Mouse (Mus musculus): ENCODE data around the gene Inpp5a. TPM values are rescaled to one million over a fixed set of nuclear protein-coding genes. Genes with fewer than 3 reads are reported as not detected.
A peak's percentile ranks its signal among the peaks of the same experiment; 100 is the strongest.

The Inpp5a gene
- 28.1 and 34.1 TPM in 2 replicates for polyA plus RNA-seq (2014; fragmentation: Nextera tagmentation; extraction: Ambion mirVana)

GRCm38 (mm10) chr7:139388670-139389212, at the start of gene Inpp5a:
Gene Inpp5a, plus strand, starts transcription at chr7:139389109.
- WGBS = under 1% methylated on average over 34 of the region's 47 CpGs

GRCm38 (mm10) chr7:139339184-139339583, 49.7 kb upstream of the Inpp5a start:
- no peak overlapping the region for H3K9ac ChIP-seq
- no peaks in the 10 kb centered on the region for H3K4me1 ChIP-seq (replicated peaks; ENCODE audit: control insufficient read depth, insufficient read depth, low read length)
- no peak overlapping the region for H3K4me3 ChIP-seq (replicated peaks; ENCODE audit: low read length)
- no peaks in the 10 kb centered on the region for H3K36me3 ChIP-seq (replicated peaks; ENCODE audit: control insufficient read depth, insufficient read depth)
- DNase-seq (ENCODE audit: low spot score) = no peak
- H3K27ac ChIP-seq = no peak overlapping the region
- no peak overlapping the region for H3K4me2 ChIP-seq (replicated peaks)
- ATAC-seq (ENCODE audit: low FRiP score) = no peak
- no peaks in the 10 kb centered on the region for H3K27me3 ChIP-seq (ENCODE audit: control insufficient read depth, insufficient read depth, low read length)
- no peaks in the 10 kb centered on the region for H3K9me3 ChIP-seq (ENCODE audit: control insufficient read depth, low read length)
- 93% methylated on average over 3 of the region's 3 CpGs for WGBS

More at GRCm38 (mm10) chr7:139388670-139389212, at the start of gene Inpp5a:
- Histone ChIP-seq H3K4me1 (replicated peaks; ENCODE audit: control insufficient read depth, insufficient read depth, low read length) (peaks cover 35% of the 10 kb centered on the region), H3K27ac (peak within 1 kb of the TSS; percentile 78), H3K4me2 (replicated peaks) (peak within 1 kb of the TSS; percentile 73), H3K9ac (peak within 1 kb of the TSS; percentile 94), H3K27me3 (ENCODE audit: control insufficient read depth, insufficient read depth, low read length) (no peaks in the 10 kb centered on the region), H3K36me3 (replicated peaks; ENCODE audit: control insufficient read depth, insufficient read depth) (no peaks in the 10 kb centered on the region), H3K9me3 (ENCODE audit: control insufficient read depth, low read length) (no peaks in the 10 kb centered on the region), H3K4me3 (replicated peaks; ENCODE audit: low read length) (peak within 1 kb of the TSS; percentile 88)
- DNase-seq (ENCODE audit: low spot score) (peak; percentile 100), ATAC-seq (ENCODE audit: low FRiP score) (peak; percentile 98)

DNA sequence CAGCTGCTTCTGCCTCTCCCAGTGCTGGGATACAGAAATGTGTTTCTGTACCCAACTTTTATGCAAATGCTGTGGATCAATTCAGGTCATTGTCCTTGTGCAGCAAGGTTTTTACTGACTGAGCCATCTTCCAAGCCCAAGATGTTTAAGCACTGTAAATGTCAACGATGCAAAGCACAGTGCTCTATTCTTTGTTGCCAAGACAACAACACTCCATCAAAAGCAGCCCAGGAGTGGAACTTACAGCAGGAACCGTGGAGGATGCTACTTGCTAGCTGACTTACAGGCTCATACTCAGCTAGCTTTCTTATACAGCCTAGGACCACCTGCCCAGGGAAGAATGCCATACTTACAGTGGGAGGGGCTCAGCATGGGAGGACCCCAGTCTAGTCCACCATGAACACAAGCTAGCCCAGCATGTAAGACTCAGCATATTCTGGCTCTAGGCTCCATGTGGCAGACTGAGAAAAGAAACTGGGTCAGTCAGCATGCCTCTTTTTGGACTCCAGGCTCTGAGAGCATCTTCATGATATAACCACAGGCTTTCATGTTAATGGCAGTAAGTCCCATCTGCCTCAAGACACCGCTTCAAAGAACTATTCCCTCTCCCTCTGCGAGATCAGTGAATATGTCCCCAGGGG, 47.8 kb upstream of the Inpp5a start:
- no peak overlapping the region for H3K4me2 ChIP-seq (replicated peaks)

GRCm38 (mm10) chr7:139342809-139343208, 46.1 kb upstream of the Inpp5a start:
- H3K9me3 ChIP-seq (ENCODE audit: control insufficient read depth, low read length) = no peaks in the 10 kb centered on the region
- DNase-seq (ENCODE audit: low spot score) = no peak
- 89% methylated on average over 5 of the region's 5 CpGs for WGBS
- H3K27me3 ChIP-seq (ENCODE audit: control insufficient read depth, insufficient read depth, low read length) = no peaks in the 10 kb centered on the region
- H3K4me2 ChIP-seq (replicated peaks) = no peak overlapping the region
- H3K9ac ChIP-seq = no peak overlapping the region
- ATAC-seq (ENCODE audit: low FRiP score) = no peak
- H3K4me1 ChIP-seq (replicated peaks; ENCODE audit: control insufficient read depth, insufficient read depth, low read length) = no peaks in the 10 kb centered on the region
- no peak overlapping the region for H3K27ac ChIP-seq
- H3K4me3 ChIP-seq (replicated peaks; ENCODE audit: low read length) = no peak overlapping the region
- H3K36me3 ChIP-seq (replicated peaks; ENCODE audit: control insufficient read depth, insufficient read depth) = no peaks in the 10 kb centered on the region

More for the DNA sequence above, 47.8 kb upstream of the Inpp5a start:
- Histone ChIP-seq H3K9me3 (ENCODE audit: control insufficient read depth, low read length) (no peaks in the 10 kb centered on the region), H3K4me3 (replicated peaks; ENCODE audit: low read length) (no peak overlapping the region), H3K4me1 (replicated peaks; ENCODE audit: control insufficient read depth, insufficient read depth, low read length) (no peaks in the 10 kb centered on the region), H3K27ac (no peak overlapping the region), H3K27me3 (ENCODE audit: control insufficient read depth, insufficient read depth, low read length) (no peaks in the 10 kb centered on the region), H3K36me3 (replicated peaks; ENCODE audit: control insufficient read depth, insufficient read depth) (no peaks in the 10 kb centered on the region), H3K9ac (no peak overlapping the region)
- ATAC-seq (ENCODE audit: low FRiP score) (no peak), DNase-seq (ENCODE audit: low spot score) (no peak)
- 44% methylated on average over 4 of the region's 4 CpGs for WGBS

DNA sequence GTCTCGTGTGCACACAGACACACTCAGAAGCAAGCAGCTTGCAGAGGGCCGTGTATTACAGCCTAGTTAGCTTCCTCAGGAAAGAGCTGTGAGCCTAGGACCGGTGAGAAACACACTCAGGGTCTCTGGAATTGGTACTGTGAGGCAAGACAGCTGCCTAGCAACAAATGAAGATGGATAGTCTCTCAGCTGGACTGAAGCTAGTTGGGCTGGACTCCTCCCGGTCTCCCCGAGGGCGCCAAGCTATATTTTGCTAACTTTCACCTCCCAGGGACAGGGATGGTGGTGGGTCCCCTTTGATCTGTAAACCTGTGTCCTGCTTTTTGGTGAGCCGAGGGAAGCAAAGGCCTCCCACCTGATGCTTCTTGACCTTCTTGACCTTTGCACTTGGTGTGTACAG, 41.9 kb upstream of the Inpp5a start:
- H3K4me3 ChIP-seq (replicated peaks; ENCODE audit: low read length) = no peak overlapping the region
- H3K27ac ChIP-seq = no peak overlapping the region
- H3K9ac ChIP-seq = no peak overlapping the region
- no peak for ATAC-seq (ENCODE audit: low FRiP score)
- no peaks in the 10 kb centered on the region for H3K27me3 ChIP-seq (ENCODE audit: control insufficient read depth, insufficient read depth, low read length)
- DNase-seq (ENCODE audit: low spot score) = no peak
- no peak overlapping the region for H3K4me2 ChIP-seq (replicated peaks)
- H3K9me3 ChIP-seq (ENCODE audit: control insufficient read depth, low read length) = no peaks in the 10 kb centered on the region
- no peaks in the 10 kb centered on the region for H3K4me1 ChIP-seq (replicated peaks; ENCODE audit: control insufficient read depth, insufficient read depth, low read length)
- no peaks in the 10 kb centered on the region for H3K36me3 ChIP-seq (replicated peaks; ENCODE audit: control insufficient read depth, insufficient read depth)
- whole genome bisulfite sequencing = 44% methylated on average over 7 of the region's 7 CpGs

- DNase-seq (ENCODE audit: low spot score) = no peak
- H3K27ac ChIP-seq = no peak overlapping the region
- WGBS = 87% methylated on average over 3 of the region's 3 CpGs
Measured at GRCm38 (mm10) chr7:139350606-139351005, 38.3 kb upstream of the Inpp5a start.

DNA sequence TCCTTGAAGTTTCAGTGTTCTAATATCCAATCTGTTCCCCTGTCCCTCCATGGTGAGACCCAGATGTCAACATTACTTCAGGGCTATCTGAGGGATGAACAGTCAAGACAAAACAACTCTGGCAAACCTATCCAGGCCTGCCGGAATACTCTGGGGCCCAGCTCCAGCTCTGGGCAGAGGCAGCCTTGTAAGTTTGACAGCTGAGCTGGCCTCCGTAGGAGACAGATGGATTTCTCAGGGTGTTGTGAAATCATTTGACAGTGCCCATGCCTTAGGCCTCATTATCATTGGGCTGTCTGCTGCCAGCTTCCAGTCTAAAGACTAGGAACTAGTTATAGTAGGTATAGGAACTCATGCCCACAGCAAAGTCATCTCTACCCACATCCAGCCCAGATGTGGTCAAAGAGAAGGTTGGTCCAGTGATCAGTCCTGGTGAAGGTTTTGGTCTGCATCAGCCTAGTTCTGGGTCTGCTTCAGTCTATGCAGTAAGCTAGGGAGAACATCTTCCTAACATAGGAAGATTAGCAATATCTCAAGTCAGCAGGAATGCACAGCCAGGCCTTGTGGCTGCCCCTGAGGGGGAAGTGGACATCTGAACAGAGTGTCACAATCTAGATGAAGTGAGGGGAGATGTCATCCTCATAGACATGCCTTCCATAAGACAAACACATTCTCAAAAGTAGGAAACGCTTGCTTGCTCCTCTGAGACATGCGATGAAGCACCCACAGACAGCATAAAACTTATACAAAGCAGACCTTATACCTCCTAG, 34.4 kb upstream of the Inpp5a start:
- no peak for DNase-seq (ENCODE audit: low spot score)
- no peaks in the 10 kb centered on the region for H3K36me3 ChIP-seq (replicated peaks; ENCODE audit: control insufficient read depth, insufficient read depth)
- no peaks in the 10 kb centered on the region for H3K9me3 ChIP-seq (ENCODE audit: control insufficient read depth, low read length)
- ATAC-seq (ENCODE audit: low FRiP score) = no peak
- WGBS = 98% methylated on average over 4 of the region's 4 CpGs
- H3K4me2 ChIP-seq (replicated peaks) = no peak overlapping the region
- H3K27ac ChIP-seq = no peak overlapping the region
- H3K4me3 ChIP-seq (replicated peaks; ENCODE audit: low read length) = no peak overlapping the region
- H3K9ac ChIP-seq = no peak overlapping the region
- no peaks in the 10 kb centered on the region for H3K4me1 ChIP-seq (replicated peaks; ENCODE audit: control insufficient read depth, insufficient read depth, low read length)
- H3K27me3 ChIP-seq (ENCODE audit: control insufficient read depth, insufficient read depth, low read length) = no peaks in the 10 kb centered on the region

More at GRCm38 (mm10) chr7:139350606-139351005, 38.3 kb upstream of the Inpp5a start:
- no peaks in the 10 kb centered on the region for H3K9me3 ChIP-seq (ENCODE audit: control insufficient read depth, low read length)
- H3K4me1 ChIP-seq (replicated peaks; ENCODE audit: control insufficient read depth, insufficient read depth, low read length) = no peaks in the 10 kb centered on the region
- H3K4me3 ChIP-seq (replicated peaks; ENCODE audit: low read length) = no peak overlapping the region
- H3K4me2 ChIP-seq (replicated peaks) = no peak overlapping the region
- H3K9ac ChIP-seq = no peak overlapping the region
- ATAC-seq (ENCODE audit: low FRiP score) = no peak
- H3K27me3 ChIP-seq (ENCODE audit: control insufficient read depth, insufficient read depth, low read length) = no peaks in the 10 kb centered on the region
- H3K36me3 ChIP-seq (replicated peaks; ENCODE audit: control insufficient read depth, insufficient read depth) = no peaks in the 10 kb centered on the region

- H3K36me3 ChIP-seq (replicated peaks; ENCODE audit: control insufficient read depth, insufficient read depth) = no peaks in the 10 kb centered on the region
- no peaks in the 10 kb centered on the region for H3K4me1 ChIP-seq (replicated peaks; ENCODE audit: control insufficient read depth, insufficient read depth, low read length)
- no peak overlapping the region for H3K4me3 ChIP-seq (replicated peaks; ENCODE audit: low read length)
- no peaks in the 10 kb centered on the region for H3K27me3 ChIP-seq (ENCODE audit: control insufficient read depth, insufficient read depth, low read length)
- DNase-seq (ENCODE audit: low spot score) (no peak), ATAC-seq (ENCODE audit: low FRiP score) (no peak)
- H3K9me3 ChIP-seq (ENCODE audit: control insufficient read depth, low read length) = no peaks in the 10 kb centered on the region
- H3K9ac ChIP-seq = no peak overlapping the region
- no peak overlapping the region for H3K27ac ChIP-seq
- WGBS = 69% methylated on average over 2 of the region's 2 CpGs
- H3K4me2 ChIP-seq (replicated peaks) = no peak overlapping the region
Measured at GRCm38 (mm10) chr7:139357043-139357442, 31.9 kb upstream of the Inpp5a start.

- H3K36me3 ChIP-seq (replicated peaks; ENCODE audit: control insufficient read depth, insufficient read depth) = no peaks in the 10 kb centered on the region
- DNase-seq (ENCODE audit: low spot score) (no peak), ATAC-seq (ENCODE audit: low FRiP score) (no peak)
- H3K9ac ChIP-seq = no peak overlapping the region
- WGBS = 84% methylated on average over 4 of the region's 4 CpGs
- no peaks in the 10 kb centered on the region for H3K27me3 ChIP-seq (ENCODE audit: control insufficient read depth, insufficient read depth, low read length)
- peaks cover 21% of the 10 kb centered on the region for H3K4me1 ChIP-seq (replicated peaks; ENCODE audit: control insufficient read depth, insufficient read depth, low read length)
- no peak overlapping the region for H3K4me3 ChIP-seq (replicated peaks; ENCODE audit: low read length)
- no peaks in the 10 kb centered on the region for H3K9me3 ChIP-seq (ENCODE audit: control insufficient read depth, low read length)
- no peak overlapping the region for H3K4me2 ChIP-seq (replicated peaks)
- H3K27ac ChIP-seq = no peak overlapping the region
Measured at GRCm38 (mm10) chr7:139359906-139360305, 29.0 kb upstream of the Inpp5a start.

All from hindbrain, embryonic 14.5 days (tissue).